Mouse (Mus musculus): Measurements from ENCODE around the gene Magea5.
"Not testable (repeated sequence)": the region's sequence is repeated elsewhere in the genome, so short reads cannot be mapped to it uniquely, and the experiment has no call there.

The Magea5 gene

GRCm38 (mm10) chrX:155063045-155063444 is at the start of gene Magea5:
Gene Magea5, minus strand, starts transcription at chrX:155063145.
- DNase-seq (ENCODE audit: low read depth in 2 of 2, low spot score in 2 of 2), result not testable (repeated sequence)

GRCm38 (mm10) chrX:155098024-155098423 is 35.1 kb upstream of the Magea5 start:
- no peak for DNase-seq (ENCODE audit: low read depth in 2 of 2, low spot score in 2 of 2)

- DNase-seq (ENCODE audit: low read depth in 2 of 2, low spot score in 2 of 2), result not testable (repeated sequence)
These were observed 30.6 kb upstream of the Magea5 start, which contains the start of gene Magea2 for GRCm38 (mm10) chrX:155093566-155093965. Gene Magea2, minus strand, starts transcription at chrX:155093666.

GRCm38 (mm10) chrX:155089693-155090092 is 26.7 kb upstream of the Magea5 start, which contains the start of gene Magea1:
Gene Magea1, minus strand, starts transcription at chrX:155089793.
- DNase-seq (ENCODE audit: low read depth in 2 of 2, low spot score in 2 of 2), result not testable (repeated sequence)

Data from CD8-positive naive resting alpha-beta T cell, adult 2 months (primary cell).